Mouse (Mus musculus) limb, embryonic 11.5 days (tissue): ENCODE data around the gene Pecr. TPM values are rescaled to one million over a fixed set of nuclear protein-coding genes. Genes with fewer than 3 reads are reported as not detected.

ENCODE experiments used
- ATAC-seq: fragments of 200-750 bp; cut with Nextera tagmentation; 2 replicates; pipeline ENCODE4 v1.8.0; 2017; ENCODE audit warnings: low read depth; ENCODE audit not compliant: insufficient number of reproducible peaks, low FRiP score, low TSS enrichment
- DNase-seq: peaks from one replicate; pipeline ENCODE4 v3.0.0-alpha.2; 2015; ENCODE audit warnings: low spot score
- H3K27ac ChIP-seq: fragments of 300-500 bp; sonication (generic); replicated peaks from 2 replicates; pipeline ENCODE4 v1.5.1; 2014; ENCODE audit warnings: low read depth, mild to moderate bottlenecking, low read length
- H3K27me3 ChIP-seq: fragments of 300-500 bp; sonication (generic); 2 replicates; pipeline ENCODE4 v1.6.1; 2014; ENCODE audit warnings: mild to moderate bottlenecking, low read length, mixed read lengths; ENCODE audit not compliant: control insufficient read depth, insufficient read depth
- H3K36me3 ChIP-seq: fragments of 300-500 bp; sonication (generic); 2 replicates; pipeline ENCODE4 v1.6.1; 2014; ENCODE audit warnings: mild to moderate bottlenecking, low read length, moderate library complexity, mixed read lengths; ENCODE audit not compliant: control insufficient read depth, insufficient read depth
- H3K4me1 ChIP-seq: fragments of 300-500 bp; sonication (generic); 2 replicates; pipeline ENCODE4 v1.6.1; 2014; ENCODE audit warnings: low read length, mixed read lengths; ENCODE audit not compliant: control insufficient read depth, insufficient read depth
- H3K4me2 ChIP-seq: fragments of 300-500 bp; sonication (generic); 2 replicates; pipeline ENCODE4 v1.6.1; 2014; ENCODE audit warnings: low read depth, mild to moderate bottlenecking, moderate library complexity; ENCODE audit not compliant: severe bottlenecking
- H3K4me3 ChIP-seq: fragments of 300-500 bp; sonication (generic); 2 replicates; pipeline ENCODE4 v1.5.1; 2014; ENCODE audit warnings: low read depth, low read length
- H3K9ac ChIP-seq: fragments of 300-500 bp; sonication (generic); 2 replicates; pipeline ENCODE4 v1.6.1; 2014; ENCODE audit warnings: mild to moderate bottlenecking, low read length
- H3K9me3 ChIP-seq: fragments of 300-500 bp; sonication (generic); 2 replicates; pipeline ENCODE4 v1.6.1; 2016; ENCODE audit warnings: low read length; ENCODE audit not compliant: control insufficient read depth
- WGBS: fragments of 180-500 bp; shearing (Covaris S2); extraction: QIAGEN DNeasy Blood & Tissue Kit; methylation state at CpG from one replicate; pipeline ENCODE4 v1.1.7; 2014; 5-methylcytosine and 5-hydroxymethylcytosine counted together
- polyA plus RNA-seq: library from polyadenylated mRNA; unstranded; fragments of >200 nt; fragmentation: Nextera tagmentation; extraction: Ambion mirVana; gene quantifications from 2 replicates; pipeline ENCODE4 v1.2.1, GENCODE M21; 2014

Pecr gene
- polyA plus RNA-seq, 1 experiment from 2014 or later: 30.1 TPM

- under 1% methylated on average over 87 of the region's 89 CpGs for whole genome bisulfite sequencing
- no peak within 1 kb of the TSS for H3K27ac ChIP-seq
- peak; percentile 63; the same call in 1 of the 2 replicates for ATAC-seq
Measured at GRCm38 (mm10) chr1:72211701-72212699, 72.1 kb downstream of the Pecr start, which contains the start of gene Mreg. Gene Mreg (minus strand): TSS chr1:72212307.

GRCm38 (mm10) chr1:72210803-72211679 lies 73.1 kb downstream of the Pecr start:
- WGBS: 24% methylated on average over 17 of the region's 17 CpGs
- Histone ChIP-seq H3K9me3 (no peaks in the 10 kb centered on the region), H3K9ac (no peak overlapping the region; the same call in 1 of the 2 replicates), H3K27ac (no peak overlapping the region), H3K36me3 (no peaks in the 10 kb centered on the region), H3K4me3 (peak overlapping the region; percentile 58), H3K4me2 (peak overlapping the region; percentile 98), H3K4me1 (0 out of 2 replicates have a peak, but pooled peaks cover 2% of the 10 kb centered on the region), H3K27me3 (peaks cover 4% of the 10 kb centered on the region; the same call in 1 of the 2 replicates)
- DNase-seq (peak; percentile 35), ATAC-seq (no peak)

More at GRCm38 (mm10) chr1:72211701-72212699, 72.1 kb downstream of the Pecr start, which contains the start of gene Mreg:
- 0 out of 2 replicates have a peak, but pooled peaks cover 2% of the 10 kb centered on the region for H3K4me1 ChIP-seq
- DNase-seq: peak; percentile 71
- H3K36me3 ChIP-seq: no peaks in the 10 kb centered on the region
- H3K27me3 ChIP-seq: peaks cover 4% of the 10 kb centered on the region; the same call in 1 of the 2 replicates
- peak within 1 kb of the TSS; percentile 58 for H3K4me3 ChIP-seq
- H3K4me2 ChIP-seq: peak within 1 kb of the TSS; percentile 98
- H3K9me3 ChIP-seq: no peaks in the 10 kb centered on the region
- peak within 1 kb of the TSS; percentile 80 for H3K9ac ChIP-seq

Other genes starting within 250 kb of the Pecr start
- 3.9 and 4.2 TPM in 2 replicates for gene Mreg, start 72.0 kb downstream of the Pecr start, polyA plus RNA-seq
- 4.5 and 5.2 TPM in 2 replicates for gene Tmem169, start 55 bp upstream of the Pecr start, polyA plus RNA-seq
- gene Xrcc5, start 23.1 kb upstream of the Pecr start, polyA plus RNA-seq: 78.9 and 84.2 TPM in 2 replicates